Mouse (Mus musculus) midbrain, embryonic 12.5 days (tissue): Measurements from ENCODE around the gene Camk2g. TPM values are rescaled to one million over a fixed set of nuclear protein-coding genes. Genes with fewer than 3 reads are reported as not detected.

Experiments
- ATAC-seq: fragments of 200-750 bp; cut with Nextera tagmentation; 2 replicates; pipeline ENCODE4 v1.8.0; 2017; ENCODE audit warnings: low read depth, moderate TSS enrichment, moderate library complexity; ENCODE audit not compliant: low FRiP score
- H3K27ac ChIP-seq: fragments of 300-500 bp; sonication (generic); replicated peaks from 2 replicates; pipeline ENCODE4 v1.5.1; 2016; ENCODE audit warnings: mild to moderate bottlenecking
- H3K27me3 ChIP-seq: fragments of 300-500 bp; sonication (generic); 2 replicates; pipeline ENCODE4 v1.6.1; 2016; ENCODE audit warnings: mild to moderate bottlenecking
- H3K36me3 ChIP-seq: fragments of 300-500 bp; sonication (generic); 2 replicates; pipeline ENCODE4 v1.6.1; 2016
- H3K4me1 ChIP-seq: fragments of 300-500 bp; sonication (generic); 2 replicates; pipeline ENCODE4 v1.6.1; 2016
- H3K4me2 ChIP-seq: fragments of 300-500 bp; sonication (generic); replicated peaks from 2 replicates; pipeline ENCODE4 v1.6.1; 2016; ENCODE audit warnings: mild to moderate bottlenecking, moderate library complexity
- H3K4me3 ChIP-seq: fragments of 300-500 bp; sonication (generic); 2 replicates; pipeline ENCODE4 v1.5.1; 2016; ENCODE audit warnings: mild to moderate bottlenecking
- H3K9ac ChIP-seq: fragments of 300-500 bp; sonication (generic); replicated peaks from 2 replicates; pipeline ENCODE4 v1.6.1; 2016; ENCODE audit warnings: mild to moderate bottlenecking, moderate library complexity
- H3K9me3 ChIP-seq: fragments of 300-500 bp; sonication (generic); 2 replicates; pipeline ENCODE4 v1.6.1; 2016; ENCODE audit warnings: mild to moderate bottlenecking
- WGBS: fragments of 180-500 bp; shearing (Covaris S2); methylation state at CpG from one replicate; pipeline ENCODE4 v1.1.7; 2016; 5-methylcytosine and 5-hydroxymethylcytosine counted together
- polyA plus RNA-seq: library from polyadenylated mRNA; unstranded; fragments of >200 nt; fragmentation: Nextera tagmentation; extraction: Ambion mirVana; gene quantifications from 2 replicates; pipeline ENCODE4 v1.2.1, GENCODE M21; 2016

Gene Camk2g
- polyA plus RNA-seq, 1 experiment from 2014 or later = 56.8 TPM

- no peak overlapping the region for H3K27ac ChIP-seq
- H3K36me3 ChIP-seq = no peaks in the 10 kb centered on the region
- H3K4me1 ChIP-seq = no peaks in the 10 kb centered on the region
- ATAC-seq = no peak
- no peak overlapping the region for H3K4me3 ChIP-seq
- WGBS = 88% methylated on average over 3 of the region's 3 CpGs
- no peak overlapping the region for H3K4me2 ChIP-seq
- no peak overlapping the region for H3K9ac ChIP-seq
- H3K27me3 ChIP-seq = no peaks in the 10 kb centered on the region
- H3K9me3 ChIP-seq = no peaks in the 10 kb centered on the region
Measured at GRCm38 (mm10) chr14:20828524-20828923, 34.6 kb upstream of the Camk2g start.

GRCm38 (mm10) chr14:20827491-20827890 lies 33.6 kb upstream of the Camk2g start:
- Histone ChIP-seq H3K4me1 (no peaks in the 10 kb centered on the region), H3K9ac (no peak overlapping the region), H3K27ac (no peak overlapping the region), H3K9me3 (no peaks in the 10 kb centered on the region), H3K4me2 (no peak overlapping the region), H3K36me3 (no peaks in the 10 kb centered on the region), H3K27me3 (no peaks in the 10 kb centered on the region), H3K4me3 (no peak overlapping the region)
- ATAC-seq = no peak
- 86% methylated on average over 5 of the region's 5 CpGs for WGBS

- Histone ChIP-seq H3K4me1 (no peaks in the 10 kb centered on the region), H3K9ac (no peak overlapping the region), H3K4me3 (no peak overlapping the region), H3K27me3 (no peaks in the 10 kb centered on the region), H3K27ac (no peak overlapping the region), H3K36me3 (no peaks in the 10 kb centered on the region), H3K4me2 (no peak overlapping the region), H3K9me3 (no peaks in the 10 kb centered on the region)
- ATAC-seq = no peak
- WGBS = 87% methylated on average over 8 of the region's 8 CpGs
Measured at GRCm38 (mm10) chr14:20827061-20827460, 33.2 kb upstream of the Camk2g start.

DNA sequence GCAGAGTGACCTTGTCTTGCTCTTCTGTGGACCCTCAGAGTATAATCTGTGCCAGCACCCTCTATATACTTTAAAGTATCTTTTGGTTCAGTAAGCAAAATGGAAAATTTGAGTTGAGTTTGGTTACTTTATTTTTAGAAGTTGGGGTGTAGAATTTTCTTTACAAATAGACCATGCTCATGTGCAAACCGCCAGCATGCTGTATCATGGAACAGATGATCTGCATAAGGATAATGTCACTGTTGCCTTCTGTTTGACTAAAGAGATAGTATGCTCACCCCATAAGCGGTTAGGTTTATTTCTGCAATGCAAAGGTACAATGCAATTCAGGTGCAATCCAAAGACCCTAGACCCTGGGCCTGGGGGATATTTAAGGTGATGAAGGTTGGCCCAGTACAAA lies 31.6 kb upstream of the Camk2g start:
- Histone ChIP-seq H3K4me1 (no peaks in the 10 kb centered on the region), H3K4me2 (no peak overlapping the region), H3K9me3 (no peaks in the 10 kb centered on the region), H3K4me3 (no peak overlapping the region), H3K27me3 (no peaks in the 10 kb centered on the region), H3K36me3 (no peaks in the 10 kb centered on the region), H3K27ac (no peak overlapping the region), H3K9ac (no peak overlapping the region)
- WGBS = 90% methylated on average over 2 of the region's 2 CpGs
- ATAC-seq = no peak

DNA sequence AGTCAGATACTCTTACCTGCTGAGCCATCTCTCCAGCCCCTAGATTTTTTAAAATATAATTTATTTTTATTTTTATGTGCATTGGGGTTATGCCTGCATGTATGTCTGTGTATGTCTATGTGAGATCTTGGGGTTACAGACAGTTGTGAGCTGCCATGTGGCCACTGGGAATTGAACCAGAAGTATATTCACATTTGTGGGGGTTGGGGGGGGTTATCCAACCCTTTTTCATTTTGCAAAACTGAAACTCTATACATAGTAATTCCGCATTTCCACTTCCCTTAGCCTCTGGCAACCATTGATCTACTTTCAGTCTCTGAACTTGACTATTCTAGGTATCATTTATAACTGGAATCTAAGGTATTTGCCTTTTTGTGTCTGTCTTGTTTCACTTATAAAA lies 30.6 kb upstream of the Camk2g start:
- ATAC-seq = no peak
- Histone ChIP-seq H3K36me3 (no peaks in the 10 kb centered on the region), H3K27me3 (no peaks in the 10 kb centered on the region), H3K4me2 (no peak overlapping the region), H3K4me1 (no peaks in the 10 kb centered on the region), H3K9me3 (no peaks in the 10 kb centered on the region), H3K9ac (no peak overlapping the region), H3K4me3 (no peak overlapping the region), H3K27ac (no peak overlapping the region)
- 91% methylated on average over 1 of the region's 1 CpGs for WGBS

GRCm38 (mm10) chr14:20815448-20815847 lies 21.6 kb upstream of the Camk2g start:
- Histone ChIP-seq H3K36me3 (no peaks in the 10 kb centered on the region), H3K9me3 (0 out of 2 replicates have a peak, but pooled peaks cover 6% of the 10 kb centered on the region), H3K4me1 (no peaks in the 10 kb centered on the region), H3K27me3 (no peaks in the 10 kb centered on the region), H3K9ac (no peak overlapping the region), H3K4me3 (no peak overlapping the region), H3K4me2 (no peak overlapping the region), H3K27ac (no peak overlapping the region)
- no peak for ATAC-seq
- WGBS = 91% methylated on average over 3 of the region's 3 CpGs

DNA sequence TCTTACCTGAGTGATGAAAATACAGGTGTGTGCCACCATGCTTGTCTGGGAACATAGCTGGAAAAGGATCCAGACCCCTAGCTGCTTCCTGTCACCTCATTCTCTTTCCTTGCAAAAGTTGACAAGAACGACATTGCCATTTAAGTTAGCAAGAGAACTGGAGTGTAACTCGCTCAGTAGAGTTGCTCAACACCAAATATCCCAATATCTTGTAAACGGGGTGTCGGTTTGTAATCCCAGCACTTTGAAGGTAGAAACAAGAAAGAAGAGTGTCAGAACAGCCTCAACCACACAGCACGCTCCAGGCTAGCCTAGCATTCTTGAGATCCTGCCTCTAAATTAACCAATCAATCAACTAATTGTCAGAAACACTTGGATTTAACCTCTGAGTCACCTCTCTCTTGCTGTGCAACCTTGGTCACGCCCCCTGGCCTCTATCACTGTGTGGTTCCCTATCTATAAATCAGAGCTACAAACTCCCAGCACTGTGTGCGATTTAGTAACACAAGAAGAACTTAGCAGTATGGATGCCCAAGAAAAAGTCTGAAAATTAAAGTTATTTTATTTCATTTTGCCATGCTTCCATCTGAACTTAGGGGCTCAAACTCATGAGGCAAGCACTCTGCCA lies 18.0 kb upstream of the Camk2g start:
- H3K4me2 ChIP-seq = no peak overlapping the region
- 0 out of 2 replicates have a peak, but pooled peaks cover 6% of the 10 kb centered on the region for H3K9me3 ChIP-seq
- no peaks in the 10 kb centered on the region for H3K27me3 ChIP-seq
- no peak overlapping the region for H3K4me3 ChIP-seq
- H3K36me3 ChIP-seq = no peaks in the 10 kb centered on the region
- 86% methylated on average over 7 of the region's 7 CpGs for WGBS
- ATAC-seq = no peak
- H3K27ac ChIP-seq = no peak overlapping the region
- no peaks in the 10 kb centered on the region for H3K4me1 ChIP-seq
- no peak overlapping the region for H3K9ac ChIP-seq

GRCm38 (mm10) chr14:20811236-20811635 lies 17.3 kb upstream of the Camk2g start:
- Histone ChIP-seq H3K9ac (no peak overlapping the region), H3K27me3 (no peaks in the 10 kb centered on the region), H3K27ac (no peak overlapping the region), H3K9me3 (0 out of 2 replicates have a peak, but pooled peaks cover 2% of the 10 kb centered on the region), H3K4me1 (no peaks in the 10 kb centered on the region), H3K4me2 (no peak overlapping the region), H3K4me3 (no peak overlapping the region), H3K36me3 (no peaks in the 10 kb centered on the region)
- 92% methylated on average over 8 of the region's 8 CpGs for WGBS
- ATAC-seq = no peak

DNA sequence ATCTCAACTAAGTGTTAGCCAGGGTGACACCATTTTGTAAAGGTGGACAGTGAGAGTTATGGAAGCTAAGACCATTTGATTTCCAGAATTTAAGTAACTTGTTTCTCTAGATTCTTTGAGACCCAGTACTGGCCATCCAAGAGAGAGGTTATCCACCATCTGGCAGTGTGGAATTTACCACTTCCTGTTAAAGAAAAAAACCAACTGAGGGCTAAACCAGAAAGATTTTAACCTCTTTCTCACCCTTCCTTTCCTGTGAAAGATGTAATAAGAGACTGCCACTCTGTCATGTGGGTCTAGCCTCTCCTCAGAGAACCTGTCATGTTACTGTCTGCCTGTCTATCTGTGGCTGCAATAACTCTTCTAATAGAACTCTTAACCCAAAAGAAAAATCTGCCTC lies 15.9 kb upstream of the Camk2g start:
- Histone ChIP-seq H3K4me3 (no peak overlapping the region), H3K9me3 (no peaks in the 10 kb centered on the region), H3K27me3 (no peaks in the 10 kb centered on the region), H3K9ac (no peak overlapping the region), H3K4me2 (no peak overlapping the region), H3K4me1 (no peaks in the 10 kb centered on the region), H3K27ac (no peak overlapping the region), H3K36me3 (no peaks in the 10 kb centered on the region)
- ATAC-seq = no peak

DNA sequence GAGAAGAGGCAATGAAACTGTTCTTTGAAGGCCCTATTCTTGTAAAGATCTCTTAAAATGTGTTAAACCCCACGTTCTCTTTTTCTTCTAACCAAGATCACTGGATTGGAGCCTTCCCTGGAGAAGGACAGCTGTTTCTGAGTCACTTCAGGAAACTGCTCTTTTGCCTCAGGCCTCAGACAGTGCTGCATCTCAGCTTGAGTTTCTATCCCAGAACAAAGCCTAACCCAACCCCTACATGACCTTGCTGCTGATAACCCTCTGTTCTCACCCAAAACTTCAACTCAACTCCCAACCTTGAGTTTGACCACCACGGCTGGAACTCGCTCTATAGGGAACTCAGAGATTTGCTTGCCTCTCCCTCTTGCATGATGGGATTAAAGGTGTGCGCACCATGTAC lies 15.5 kb upstream of the Camk2g start:
- H3K4me2 ChIP-seq = no peak overlapping the region
- no peaks in the 10 kb centered on the region for H3K36me3 ChIP-seq
- H3K4me3 ChIP-seq = no peak overlapping the region
- H3K27me3 ChIP-seq = no peaks in the 10 kb centered on the region
- no peaks in the 10 kb centered on the region for H3K4me1 ChIP-seq
- H3K9ac ChIP-seq = no peak overlapping the region
- no peaks in the 10 kb centered on the region for H3K9me3 ChIP-seq
- ATAC-seq = no peak
- no peak overlapping the region for H3K27ac ChIP-seq
- WGBS = 81% methylated on average over 4 of the region's 4 CpGs

- H3K4me2 ChIP-seq = no peak overlapping the region
- ATAC-seq = no peak
- no peaks in the 10 kb centered on the region for H3K36me3 ChIP-seq
- no peaks in the 10 kb centered on the region for H3K27me3 ChIP-seq
- 87% methylated on average over 14 of the region's 14 CpGs for WGBS
- no peaks in the 10 kb centered on the region for H3K9me3 ChIP-seq
- no peaks in the 10 kb centered on the region for H3K4me1 ChIP-seq
- no peak overlapping the region for H3K9ac ChIP-seq
- H3K4me3 ChIP-seq = no peak overlapping the region
- no peak overlapping the region for H3K27ac ChIP-seq
Measured at GRCm38 (mm10) chr14:20806116-20806840, 12.4 kb upstream of the Camk2g start.

DNA sequence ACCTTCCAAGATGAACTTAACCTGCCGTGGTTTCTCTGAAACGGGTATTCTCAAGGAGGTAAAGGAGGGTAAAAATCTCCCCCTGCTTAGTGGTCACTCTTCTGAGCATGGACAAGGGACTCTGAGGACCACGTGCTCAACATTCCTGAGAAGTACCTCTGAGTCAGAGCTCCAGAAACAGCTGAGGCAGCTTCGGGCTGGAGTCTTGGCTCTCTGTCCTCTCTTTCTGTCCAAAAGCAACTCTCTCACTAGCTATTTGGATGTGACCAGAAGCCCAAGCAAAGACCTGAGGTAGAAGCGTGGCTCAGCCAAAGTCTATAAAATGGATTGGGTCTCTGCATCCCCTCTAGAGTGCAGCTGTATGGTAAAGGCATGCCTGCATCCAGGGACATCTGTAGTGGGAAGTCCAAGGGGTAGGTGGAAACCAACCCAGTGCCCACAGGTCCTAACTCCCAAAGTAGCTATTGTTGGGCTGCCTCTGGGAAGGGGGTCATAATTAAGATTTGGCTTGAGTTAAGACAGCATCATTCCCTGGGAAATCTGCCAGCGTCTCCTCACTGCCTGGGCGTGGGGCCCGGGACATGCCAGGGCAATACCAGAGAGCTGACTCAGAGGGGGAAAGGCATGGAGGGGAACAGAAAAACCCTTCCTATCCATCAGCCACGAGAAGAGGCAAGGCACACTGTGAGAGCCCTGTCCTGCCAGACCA lies 11.2 kb upstream of the Camk2g start:
- H3K27ac ChIP-seq = no peak overlapping the region
- no peaks in the 10 kb centered on the region for H3K36me3 ChIP-seq
- 81% methylated on average over 9 of the region's 9 CpGs for WGBS
- no peak overlapping the region for H3K4me3 ChIP-seq
- no peak overlapping the region for H3K4me2 ChIP-seq
- no peak overlapping the region for H3K9ac ChIP-seq
- H3K27me3 ChIP-seq = no peaks in the 10 kb centered on the region
- ATAC-seq = no peak
- H3K9me3 ChIP-seq = no peaks in the 10 kb centered on the region
- H3K4me1 ChIP-seq = no peaks in the 10 kb centered on the region
